Mouse (Mus musculus) heart, embryonic 11.5 days (tissue): Measurements from ENCODE around the gene Banp. TPM values are rescaled to one million over a fixed set of nuclear protein-coding genes. Genes with fewer than 3 reads are reported as not detected.

ENCODE experiments used
- ATAC-seq: fragments of 200-750 bp; cut with Nextera tagmentation; replicated peaks from 2 replicates; pipeline ENCODE4 v1.8.0; 2017; ENCODE audit warnings: moderate library complexity; ENCODE audit not compliant: insufficient number of reproducible peaks, low FRiP score, low TSS enrichment
- H3K27ac ChIP-seq: fragments of 300-500 bp; sonication (generic); 2 replicates; pipeline ENCODE4 v1.5.1; 2014; ENCODE audit warnings: mild to moderate bottlenecking, low read depth, low read length
- H3K27me3 ChIP-seq: fragments of 300-500 bp; sonication (generic); 2 replicates; pipeline ENCODE4 v1.6.1; 2014; ENCODE audit warnings: mild to moderate bottlenecking, low read length, mixed read lengths; ENCODE audit not compliant: control insufficient read depth, insufficient read depth
- H3K36me3 ChIP-seq: fragments of 300-500 bp; sonication (generic); 2 replicates; pipeline ENCODE4 v1.6.1; 2014; ENCODE audit warnings: mild to moderate bottlenecking, low read length, moderate library complexity, mixed read lengths; ENCODE audit not compliant: control insufficient read depth, insufficient read depth
- H3K4me1 ChIP-seq: fragments of 300-500 bp; sonication (generic); 2 replicates; pipeline ENCODE4 v1.6.1; 2014; ENCODE audit warnings: low read length; ENCODE audit not compliant: control insufficient read depth, insufficient read depth
- H3K4me2 ChIP-seq: fragments of 300-500 bp; sonication (generic); 2 replicates; pipeline ENCODE4 v1.6.1; 2014; ENCODE audit warnings: mild to moderate bottlenecking, moderate library complexity
- H3K4me3 ChIP-seq: fragments of 300-500 bp; sonication (generic); 2 replicates; pipeline ENCODE4 v1.5.1; 2014; ENCODE audit warnings: low read depth, low read length
- H3K9ac ChIP-seq: fragments of 300-500 bp; sonication (generic); 2 replicates; pipeline ENCODE4 v1.6.1; 2014; ENCODE audit warnings: mild to moderate bottlenecking, low read depth, low read length, moderate library complexity
- H3K9me3 ChIP-seq: fragments of 300-500 bp; sonication (generic); replicated peaks from 2 replicates; pipeline ENCODE4 v1.6.1; 2016; ENCODE audit warnings: low read length; ENCODE audit not compliant: control insufficient read depth
- WGBS: fragments of 180-500 bp; shearing (Covaris S2); extraction: QIAGEN DNeasy Blood & Tissue Kit; methylation state at CpG from one replicate; pipeline ENCODE4 v1.1.7; 2014; ENCODE audit not compliant: insufficient replicate concordance; 5-methylcytosine and 5-hydroxymethylcytosine counted together
- polyA plus RNA-seq: library from polyadenylated mRNA; unstranded; fragments of >200 nt; fragmentation: Nextera tagmentation; extraction: Ambion mirVana; gene quantifications from 2 replicates; pipeline ENCODE4 v1.2.1, GENCODE M21; 2014

The Banp gene
- polyA plus RNA-seq, 1 experiment from 2014 or later, result 40.1 TPM

GRCm38 (mm10) chr8:121931571-121931970 is 18.0 kb upstream of the Banp start:
- Histone ChIP-seq H3K4me2 (no peak overlapping the region), H3K9me3 (no peaks in the 10 kb centered on the region), H3K36me3 (no peaks in the 10 kb centered on the region), H3K9ac (no peak overlapping the region), H3K4me1 (0 out of 2 replicates have a peak, but pooled peaks cover 3% of the 10 kb centered on the region), H3K4me3 (no peak overlapping the region), H3K27ac (no peak overlapping the region), H3K27me3 (no peaks in the 10 kb centered on the region)
- 75% methylated on average over 7 of the region's 7 CpGs for WGBS
- no peak for ATAC-seq

- Histone ChIP-seq H3K4me3 (no peak overlapping the region), H3K27me3 (no peaks in the 10 kb centered on the region), H3K4me1 (0 out of 2 replicates have a peak, but pooled peaks cover 3% of the 10 kb centered on the region), H3K4me2 (no peak overlapping the region), H3K27ac (no peak overlapping the region), H3K9ac (no peak overlapping the region), H3K9me3 (no peaks in the 10 kb centered on the region), H3K36me3 (no peaks in the 10 kb centered on the region)
- ATAC-seq, result no peak
- WGBS, result 65% methylated on average over 12 of the region's 12 CpGs
These were observed 17.4 kb upstream of the Banp start for GRCm38 (mm10) chr8:121932026-121932667.

- no peaks in the 10 kb centered on the region for H3K27me3 ChIP-seq
- H3K9me3 ChIP-seq, result no peaks in the 10 kb centered on the region
- H3K4me2 ChIP-seq, result no peak overlapping the region
- 81% methylated on average over 14 of the region's 14 CpGs for WGBS
- H3K36me3 ChIP-seq, result no peaks in the 10 kb centered on the region
- H3K4me1 ChIP-seq, result 0 out of 2 replicates have a peak, but pooled peaks cover 3% of the 10 kb centered on the region
- no peak overlapping the region for H3K4me3 ChIP-seq
- ATAC-seq, result no peak
- H3K27ac ChIP-seq, result no peak overlapping the region
- no peak overlapping the region for H3K9ac ChIP-seq
These were observed 16.7 kb upstream of the Banp start for GRCm38 (mm10) chr8:121932668-121933520.

GRCm38 (mm10) chr8:121934506-121934905 is 15.0 kb upstream of the Banp start:
- Histone ChIP-seq H3K4me1 (0 out of 2 replicates have a peak, but pooled peaks cover 3% of the 10 kb centered on the region), H3K27ac (no peak overlapping the region), H3K9ac (no peak overlapping the region), H3K4me2 (no peak overlapping the region), H3K27me3 (no peaks in the 10 kb centered on the region), H3K36me3 (no peaks in the 10 kb centered on the region), H3K9me3 (no peaks in the 10 kb centered on the region), H3K4me3 (no peak overlapping the region)
- ATAC-seq, result no peak
- 36% methylated on average over 4 of the region's 4 CpGs for WGBS

GRCm38 (mm10) chr8:121934923-121935322 is 14.6 kb upstream of the Banp start:
- 0 out of 2 replicates have a peak, but pooled peaks cover 3% of the 10 kb centered on the region for H3K4me1 ChIP-seq
- H3K36me3 ChIP-seq, result no peaks in the 10 kb centered on the region
- no peak overlapping the region for H3K9ac ChIP-seq
- no peaks in the 10 kb centered on the region for H3K27me3 ChIP-seq
- ATAC-seq, result no peak
- H3K4me2 ChIP-seq, result no peak overlapping the region
- no peak overlapping the region for H3K27ac ChIP-seq
- no peaks in the 10 kb centered on the region for H3K9me3 ChIP-seq
- no peak overlapping the region for H3K4me3 ChIP-seq

GRCm38 (mm10) chr8:121935341-121936294 is 13.9 kb upstream of the Banp start:
- ATAC-seq, result no peak
- WGBS, result 49% methylated on average over 12 of the region's 12 CpGs
- Histone ChIP-seq H3K9me3 (no peaks in the 10 kb centered on the region), H3K27ac (no peak overlapping the region), H3K9ac (no peak overlapping the region), H3K4me1 (0 out of 2 replicates have a peak, but pooled peaks cover 3% of the 10 kb centered on the region), H3K4me3 (no peak overlapping the region), H3K27me3 (no peaks in the 10 kb centered on the region), H3K36me3 (no peaks in the 10 kb centered on the region), H3K4me2 (no peak overlapping the region)

GRCm38 (mm10) chr8:121936391-121936790 is 13.2 kb upstream of the Banp start:
- Histone ChIP-seq H3K36me3 (no peaks in the 10 kb centered on the region), H3K9ac (no peak overlapping the region), H3K4me1 (0 out of 2 replicates have a peak, but pooled peaks cover 3% of the 10 kb centered on the region), H3K4me2 (no peak overlapping the region), H3K27ac (no peak overlapping the region), H3K9me3 (no peaks in the 10 kb centered on the region), H3K4me3 (no peak overlapping the region), H3K27me3 (no peaks in the 10 kb centered on the region)
- ATAC-seq, result no peak
- WGBS, result 65% methylated on average over 14 of the region's 14 CpGs

GRCm38 (mm10) chr8:121938732-121939131 is 10.8 kb upstream of the Banp start:
- Histone ChIP-seq H3K27ac (no peak overlapping the region), H3K9ac (no peak overlapping the region), H3K4me1 (0 out of 2 replicates have a peak, but pooled peaks cover 3% of the 10 kb centered on the region), H3K36me3 (no peaks in the 10 kb centered on the region), H3K4me3 (no peak overlapping the region), H3K27me3 (no peaks in the 10 kb centered on the region), H3K4me2 (no peak overlapping the region), H3K9me3 (no peaks in the 10 kb centered on the region)
- no peak for ATAC-seq
- 84% methylated on average over 7 of the region's 7 CpGs for WGBS
